Comparison of ENCODE assay signal across 13 mouse cellular contexts in genomic region chr5:67025095-67025494, GRCm38 (mm10).
DNase-seq lines count a peak whose midpoint lies in the region; ATAC-seq and TF ChIP-seq lines count a peak whose summit lies in the region.
"Had no signal": no experiment of that assay in that cellular context is flagged by ENCODE, and none has a peak within 500 bp of the region (broad histone marks: within the 10 kb centered on the region; RNA-seq: fewer than 3 reads in every experiment).

No protein-coding gene starts in this region.

- DNase-seq in adrenal gland, postnatal 14 days = peak; percentile 21
- no peak for DNase-seq in adrenal gland, adult 18-20 months (ENCODE audit: low spot score in 2 of 2)
- peak; percentile 89 for DNase-seq in liver, adult 2 months (ENCODE audit: extremely low read depth, low read depth, low spot score)
- no peak for DNase-seq in liver, embryonic 11.5 days (ENCODE audit: low spot score)
- DNase-seq in kidney, postnatal 36 days = peak; percentile 58 to 70
- DNase-seq in hindbrain, embryonic 11.5 days (ENCODE audit: low spot score) = no peak
- DNase-seq: right cerebral cortex, postnatal 25 days; thymus, adult 18-20 months had no signal

- H3K4me2 ChIP-seq in liver, embryonic 11.5 days = no peak overlapping the region
- H3K4me2 ChIP-seq in stomach, embryonic 14.5 days (replicated peaks; ENCODE audit: low read depth, low read length) = no peak overlapping the region
- no peak overlapping the region for H3K4me2 ChIP-seq in hindbrain, embryonic 11.5 days (replicated peaks; ENCODE audit: low read depth, low read length)
- H3K4me2 ChIP-seq: neural tube, embryonic 12.5 days had no signal

- no peaks in the 10 kb centered on the region for H3K36me3 ChIP-seq in liver, adult 2 months (ENCODE audit: control insufficient read depth, insufficient read depth, low read length)
- H3K36me3 ChIP-seq in liver, embryonic 11.5 days (ENCODE audit: control insufficient read depth, insufficient read depth, low read length) = no peaks in the 10 kb centered on the region
- no peaks in the 10 kb centered on the region for H3K36me3 ChIP-seq in stomach, embryonic 14.5 days (ENCODE audit: control insufficient read depth, insufficient read depth, low read length)
- H3K36me3 ChIP-seq in hindbrain, embryonic 11.5 days (ENCODE audit: control insufficient read depth, insufficient read depth, low read length) = no peaks in the 10 kb centered on the region

- 0 out of 2 replicates have a peak, but pooled peaks cover 3% of the 10 kb centered on the region for H3K27me3 ChIP-seq in liver, adult 2 months (ENCODE audit: control insufficient read depth, insufficient read depth, low read length)
- H3K27me3 ChIP-seq in liver, embryonic 11.5 days (replicated peaks; ENCODE audit: control insufficient read depth, insufficient read depth, low read length) = no peaks in the 10 kb centered on the region
- H3K27me3 ChIP-seq in stomach, embryonic 14.5 days (ENCODE audit: control insufficient read depth, insufficient read depth, low read length) = no peaks in the 10 kb centered on the region
- no peaks in the 10 kb centered on the region for H3K27me3 ChIP-seq in hindbrain, embryonic 11.5 days (ENCODE audit: control insufficient read depth, insufficient read depth, low read length)
- H3K27me3 ChIP-seq: neural tube, embryonic 12.5 days had no signal

- H3K9me3 ChIP-seq in liver, embryonic 11.5 days (ENCODE audit: control insufficient read depth, low read length) = no peaks in the 10 kb centered on the region
- no peaks in the 10 kb centered on the region for H3K9me3 ChIP-seq in stomach, embryonic 14.5 days (ENCODE audit: control insufficient read depth, low read depth, low read length)
- no peaks in the 10 kb centered on the region for H3K9me3 ChIP-seq in hindbrain, embryonic 11.5 days (ENCODE audit: control insufficient read depth, low read length)
- H3K9me3 ChIP-seq: neural tube, embryonic 12.5 days had no signal

- TF ChIP-seq POLR2A in liver, adult 2 months (IDR thresholded peaks at IDR 0.05; ENCODE audit: extremely low read depth, insufficient read depth, low read length) = no peak

- no peak for ATAC-seq in liver, embryonic 11.5 days (replicated peaks; ENCODE audit: low FRiP score)
- ATAC-seq in stomach, embryonic 14.5 days (ENCODE audit: insufficient number of reproducible peaks, insufficient read depth, low FRiP score, low read depth) = 0 out of 2 replicates have a peak, but pooled peaks have one; percentile 10
- ATAC-seq in megakaryocyte progenitor cell, adult 5-6 weeks (replicated peaks; ENCODE audit: poor library complexity) = no peak
- no peak for ATAC-seq in hindbrain, embryonic 11.5 days (ENCODE audit: low FRiP score)
- ATAC-seq: activated CD4-positive, CD25-positive, alpha-beta regulatory T cell, adult 4 months had no signal

- no peak overlapping the region for H3K4me3 ChIP-seq in liver, adult 2 months (ENCODE audit: insufficient read depth, low read depth, low read length)
- no peak overlapping the region for H3K4me3 ChIP-seq in liver, embryonic 11.5 days (ENCODE audit: low read depth, low read length)
- H3K4me3 ChIP-seq in stomach, embryonic 14.5 days (ENCODE audit: low read depth, low read length) = no peak overlapping the region
- no peak overlapping the region for H3K4me3 ChIP-seq in hindbrain, embryonic 11.5 days (ENCODE audit: low read depth, low read length)
- H3K4me3 ChIP-seq: erythroblast, embryonic 14.5 days; neural tube, embryonic 12.5 days had no signal

- H3K4me1 ChIP-seq in liver, adult 2 months (ENCODE audit: control insufficient read depth, insufficient read depth, low read length) = peaks cover 8% of the 10 kb centered on the region; the same call in 1 of the 2 replicates
- no peaks in the 10 kb centered on the region for H3K4me1 ChIP-seq in liver, embryonic 11.5 days (replicated peaks; ENCODE audit: control insufficient read depth, insufficient read depth, low read length)
- H3K4me1 ChIP-seq in stomach, embryonic 14.5 days (ENCODE audit: control insufficient read depth, insufficient read depth, low read length) = no peaks in the 10 kb centered on the region
- H3K4me1 ChIP-seq in hindbrain, embryonic 11.5 days (replicated peaks; ENCODE audit: control insufficient read depth, insufficient read depth, low read length) = no peaks in the 10 kb centered on the region
- H3K4me1 ChIP-seq: neural tube, embryonic 12.5 days had no signal

- no peaks in the 10 kb centered on the region for H3K79me2 ChIP-seq in liver, adult 2 months (ENCODE audit: control insufficient read depth, insufficient read depth, low read length)

- no peak overlapping the region for H3K9ac ChIP-seq in liver, adult 2 months (ENCODE audit: low read depth, low read length)
- no peak overlapping the region for H3K9ac ChIP-seq in liver, embryonic 11.5 days (ENCODE audit: low read depth, low read length)
- H3K9ac ChIP-seq in stomach, embryonic 14.5 days (replicated peaks; ENCODE audit: low read depth, low read length) = no peak overlapping the region
- H3K9ac ChIP-seq in hindbrain, embryonic 11.5 days (ENCODE audit: low read depth, low read length) = no peak overlapping the region
- H3K9ac ChIP-seq: neural tube, embryonic 12.5 days had no signal

- H3K27ac ChIP-seq in liver, adult 2 months (replicated peaks; ENCODE audit: insufficient read depth, low read depth, low read length) = no peak overlapping the region
- H3K27ac ChIP-seq in liver, embryonic 11.5 days (ENCODE audit: low read depth, low read length) = no peak overlapping the region
- H3K27ac ChIP-seq in stomach, embryonic 14.5 days (ENCODE audit: low read length) = no peak overlapping the region
- H3K27ac ChIP-seq in hindbrain, embryonic 11.5 days (ENCODE audit: low read depth, low read length) = no peak overlapping the region
- H3K27ac ChIP-seq: neural tube, embryonic 12.5 days had no signal

- no peak for TF ChIP-seq CTCF in liver, adult 2 months (IDR thresholded peaks at IDR 0.05; ENCODE audit: low read depth, low read length)

- WGBS in liver, adult 2 months = 22% methylated on average over 8 of the region's 8 CpGs
- 80% methylated on average over 8 of the region's 8 CpGs for WGBS in liver, embryonic 11.5 days
- WGBS in stomach, embryonic 14.5 days = 63% methylated on average over 8 of the region's 8 CpGs
- 86% methylated on average over 8 of the region's 8 CpGs for WGBS in hindbrain, embryonic 11.5 days

Comparison
In these comparisons a context has a peak if more than half of its experiments do, and no peak if none do; other contexts are left out.
1. DNase-seq: peak in adrenal gland, postnatal 14 days (single experiment), liver, adult 2 months (single experiment) and kidney, postnatal 36 days (2 of 2); none in adrenal gland, adult 18-20 months (0 of 2), liver, embryonic 11.5 days (single experiment) and hindbrain, embryonic 11.5 days (single experiment).